21 mouse cellular contexts compared by ENCODE assay signal in the genomic region with DNA sequence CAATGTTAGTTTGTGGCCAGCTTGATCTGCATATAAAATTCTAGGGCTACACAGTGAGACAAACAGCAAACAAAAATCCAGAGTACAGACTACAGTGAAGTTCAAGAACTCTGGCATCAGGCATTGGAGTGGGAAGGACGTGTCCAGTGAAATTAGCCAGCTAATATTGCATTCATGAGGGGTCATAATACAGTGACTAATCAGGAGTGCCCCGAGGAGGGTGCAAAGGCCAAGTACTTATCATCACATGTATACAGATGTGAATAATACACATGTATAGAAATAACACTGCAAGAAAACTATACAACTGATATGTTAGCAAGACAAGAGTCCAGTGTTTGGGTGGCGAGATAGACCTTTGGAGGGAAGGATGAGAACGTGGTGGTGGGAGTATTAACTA. TPM values are rescaled to one million over a fixed set of nuclear protein-coding genes. Genes with fewer than 3 reads are reported as not detected.
DNase-seq lines count a peak whose midpoint lies in the region; ATAC-seq and TF ChIP-seq lines count a peak whose summit lies in the region.
"Had no signal": no experiment of that assay in that cellular context is flagged by ENCODE, and none has a peak within 500 bp of the region (broad histone marks: within the 10 kb centered on the region; RNA-seq: fewer than 3 reads in every experiment).

No protein-coding gene starts in this region.

- TF ChIP-seq EP300 in stomach, postnatal 0 days (optimal IDR thresholded peaks at IDR 0.05): no peak

- no peak overlapping the region for H3K9ac ChIP-seq in intestine, embryonic 15.5 days
- H3K9ac ChIP-seq in intestine, postnatal 0 days (ENCODE audit: low read depth, low read length): no peak overlapping the region
- H3K9ac ChIP-seq in stomach, postnatal 0 days (ENCODE audit: low read length): no peak overlapping the region
- H3K9ac ChIP-seq: embryonic facial prominence, embryonic 13.5 days; embryonic facial prominence, embryonic 15.5 days; forebrain, embryonic 13.5 days; forebrain, embryonic 15.5 days; forebrain, postnatal 0 days had no signal

- no peak for DNase-seq in stomach, postnatal 0 days (ENCODE audit: low spot score)
- no peak for DNase-seq in adrenal gland, postnatal 10 days
- no peak for DNase-seq in lung, postnatal 25 days (ENCODE audit: low spot score)
- no peak for DNase-seq in natural killer cell, adult 2 months (ENCODE audit: low spot score in 2 of 2)
- DNase-seq: adrenal gland, adult 2 months; adrenal gland, postnatal 14 days; adrenal gland, postnatal 36 days; cerebellum, adult 11-12 months; cerebellum, adult 2 months; cerebellum, adult 9-10 months; cerebellum, postnatal 14 days; cerebellum, postnatal 36 days; embryo, embryonic 11 days; forebrain, postnatal 0 days had no signal

- peak; percentile 69 for ATAC-seq in intestine, embryonic 15.5 days
- ATAC-seq in intestine, postnatal 0 days: peak; percentile 85
- peak; percentile 45; the same call in 1 of the 2 replicates for ATAC-seq in stomach, postnatal 0 days (ENCODE audit: low FRiP score, low TSS enrichment)
- ATAC-seq: forebrain, embryonic 13.5 days; forebrain, embryonic 15.5 days; forebrain, postnatal 0 days had no signal

- TF ChIP-seq POLR2A in cortical plate, adult 2 months (IDR thresholded peaks at IDR 0.05; ENCODE audit: extremely low read depth, insufficient read depth, low read length): no peak

- no peak overlapping the region for H3K4me3 ChIP-seq in cortical plate, adult 2 months (ENCODE audit: insufficient read depth, low read length)
- H3K4me3 ChIP-seq in intestine, embryonic 15.5 days (replicated peaks): no peak overlapping the region
- H3K4me3 ChIP-seq in intestine, postnatal 0 days (ENCODE audit: low read depth, low read length): no peak overlapping the region
- no peak overlapping the region for H3K4me3 ChIP-seq in stomach, postnatal 0 days (ENCODE audit: low read depth, low read length)
- H3K4me3 ChIP-seq: embryonic facial prominence, embryonic 13.5 days; embryonic facial prominence, embryonic 15.5 days; forebrain, embryonic 13.5 days; forebrain, embryonic 15.5 days had no signal

- 68% methylated on average over 4 of the region's 4 CpGs for WGBS in intestine, embryonic 15.5 days
- WGBS in intestine, postnatal 0 days: 54% methylated on average over 4 of the region's 4 CpGs
- 79% methylated on average over 4 of the region's 4 CpGs for whole genome bisulfite sequencing in stomach, postnatal 0 days

- H3K27me3 ChIP-seq in intestine, embryonic 15.5 days (replicated peaks): no peaks in the 10 kb centered on the region
- no peaks in the 10 kb centered on the region for H3K27me3 ChIP-seq in intestine, postnatal 0 days (replicated peaks; ENCODE audit: control insufficient read depth, insufficient read depth, low read length)
- H3K27me3 ChIP-seq in stomach, postnatal 0 days (ENCODE audit: control insufficient read depth, insufficient read depth, low read length): no peaks in the 10 kb centered on the region
- H3K27me3 ChIP-seq: embryonic facial prominence, embryonic 13.5 days; embryonic facial prominence, embryonic 15.5 days; forebrain, embryonic 13.5 days; forebrain, embryonic 15.5 days had no signal

- H3K4me2 ChIP-seq in intestine, embryonic 15.5 days (replicated peaks): no peak overlapping the region
- no peak overlapping the region for H3K4me2 ChIP-seq in intestine, postnatal 0 days (replicated peaks; ENCODE audit: low read depth)
- no peak overlapping the region for H3K4me2 ChIP-seq in stomach, postnatal 0 days (replicated peaks; ENCODE audit: low read depth)
- H3K4me2 ChIP-seq: embryonic facial prominence, embryonic 13.5 days; embryonic facial prominence, embryonic 15.5 days; forebrain, embryonic 13.5 days; forebrain, embryonic 15.5 days had no signal

- no peaks in the 10 kb centered on the region for H3K9me3 ChIP-seq in intestine, embryonic 15.5 days
- H3K9me3 ChIP-seq in intestine, postnatal 0 days (ENCODE audit: control insufficient read depth): no peaks in the 10 kb centered on the region
- no peaks in the 10 kb centered on the region for H3K9me3 ChIP-seq in stomach, postnatal 0 days (ENCODE audit: control insufficient read depth, low read length)
- H3K9me3 ChIP-seq: embryonic facial prominence, embryonic 13.5 days; embryonic facial prominence, embryonic 15.5 days; forebrain, embryonic 13.5 days; forebrain, embryonic 15.5 days had no signal

- H3K4me1 ChIP-seq in cortical plate, adult 2 months (ENCODE audit: control insufficient read depth, insufficient read depth, low read length): no peaks in the 10 kb centered on the region; the same call in 1 of the 2 replicates
- H3K4me1 ChIP-seq in intestine, embryonic 15.5 days (replicated peaks): no peaks in the 10 kb centered on the region
- H3K4me1 ChIP-seq in intestine, postnatal 0 days (replicated peaks; ENCODE audit: control insufficient read depth, insufficient read depth, low read length): no peaks in the 10 kb centered on the region; the same call in 1 of the 2 replicates
- no peaks in the 10 kb centered on the region for H3K4me1 ChIP-seq in stomach, postnatal 0 days (replicated peaks; ENCODE audit: control insufficient read depth, insufficient read depth)
- H3K4me1 ChIP-seq: embryonic facial prominence, embryonic 13.5 days; embryonic facial prominence, embryonic 15.5 days; forebrain, embryonic 13.5 days; forebrain, embryonic 15.5 days had no signal

- H3K27ac ChIP-seq in cortical plate, adult 2 months (ENCODE audit: insufficient read depth, low read length): peak overlapping the region; percentile 35; the same call in 1 of the 2 replicates
- no peak overlapping the region for H3K27ac ChIP-seq in intestine, embryonic 15.5 days
- H3K27ac ChIP-seq in intestine, postnatal 0 days (ENCODE audit: low read depth, low read length): no peak overlapping the region
- H3K27ac ChIP-seq in stomach, postnatal 0 days (replicated peaks): no peak overlapping the region
- H3K27ac ChIP-seq: embryonic facial prominence, embryonic 13.5 days; embryonic facial prominence, embryonic 15.5 days; forebrain, embryonic 13.5 days; forebrain, embryonic 15.5 days had no signal

- TF ChIP-seq CTCF in cortical plate, adult 2 months (IDR thresholded peaks at IDR 0.05; ENCODE audit: extremely low read depth, insufficient read depth, low read length): no peak
- TF ChIP-seq CTCF in intestine, postnatal 0 days (IDR thresholded peaks at IDR 0.05; ENCODE audit: low read depth): no peak
- TF ChIP-seq CTCF in stomach, postnatal 0 days (IDR thresholded peaks at IDR 0.05; ENCODE audit: low read depth): no peak

- H3K36me3 ChIP-seq in intestine, embryonic 15.5 days: peaks cover 2% of the 10 kb centered on the region; the same call in 1 of the 2 replicates
- H3K36me3 ChIP-seq in intestine, postnatal 0 days (ENCODE audit: control insufficient read depth, insufficient read depth): peaks cover 17% of the 10 kb centered on the region
- peaks cover 8% of the 10 kb centered on the region for H3K36me3 ChIP-seq in stomach, postnatal 0 days (ENCODE audit: control insufficient read depth, insufficient read depth, low read length)

RNA-seq across cellular contexts. Expression of a gene that starts 31.5 kb away (rescaled TPM):
- 23.6 and 24.7 TPM in 2 replicates for polyA plus RNA-seq in cortical plate, adult 2 months (2012; rRNA removed)
- 36.3 and 38.5 TPM in 2 replicates for polyA plus RNA-seq in intestine, embryonic 15.5 days (2015; fragmentation: Nextera tagmentation; extraction: Ambion mirVana)
- polyA plus RNA-seq in intestine, postnatal 0 days (2015; fragmentation: Nextera tagmentation; extraction: Ambion mirVana): 56.6 and 58.5 TPM in 2 replicates
- polyA plus RNA-seq in stomach, postnatal 0 days (2015; fragmentation: Nextera tagmentation; extraction: Ambion mirVana): 25.6 and 26.0 TPM in 2 replicates
- total RNA-seq in adrenal gland, postnatal 10 days (2021): 10 to 100 TPM; 45.6 to 64.8 TPM

RNA-seq across cellular contexts. Expression of a gene that starts 43.1 kb away (rescaled TPM):
- polyA plus RNA-seq in cortical plate, adult 2 months (2012; rRNA removed): 34.8 and 40.2 TPM in 2 replicates
- 58.7 and 69.3 TPM in 2 replicates for polyA plus RNA-seq in intestine, embryonic 15.5 days (2015; fragmentation: Nextera tagmentation; extraction: Ambion mirVana)
- 53.5 and 62.6 TPM in 2 replicates for polyA plus RNA-seq in intestine, postnatal 0 days (2015; fragmentation: Nextera tagmentation; extraction: Ambion mirVana)
- polyA plus RNA-seq in stomach, postnatal 0 days (2015; fragmentation: Nextera tagmentation; extraction: Ambion mirVana): 48.8 and 53.5 TPM in 2 replicates
- 10 to 100 TPM; 47.8 to 56.7 TPM for total RNA-seq in adrenal gland, postnatal 10 days (2021)

RNA-seq across cellular contexts. Expression of a gene that starts 43.1 kb away (rescaled TPM):
- polyA plus RNA-seq in cortical plate, adult 2 months (2012; rRNA removed): 26.5 and 31.1 TPM in 2 replicates
- 43.4 and 46.3 TPM in 2 replicates for polyA plus RNA-seq in intestine, embryonic 15.5 days (2015; fragmentation: Nextera tagmentation; extraction: Ambion mirVana)
- polyA plus RNA-seq in intestine, postnatal 0 days (2015; fragmentation: Nextera tagmentation; extraction: Ambion mirVana): 33.8 and 39.7 TPM in 2 replicates
- polyA plus RNA-seq in stomach, postnatal 0 days (2015; fragmentation: Nextera tagmentation; extraction: Ambion mirVana): 34.0 and 37.4 TPM in 2 replicates
- 10 to 100 TPM; 57.0 to 87.2 TPM for total RNA-seq in adrenal gland, postnatal 10 days (2021)
